Mouse (Mus musculus) adrenal gland, postnatal 4 days (tissue): Measurements from ENCODE around the gene Tmem11. TPM values are rescaled to one million over a fixed set of nuclear protein-coding genes. Genes with fewer than 3 reads are reported as not detected.
A peak's percentile ranks its signal among the peaks of the same experiment; 100 is the strongest.
"Not testable (repeated sequence)": the region's sequence is repeated elsewhere in the genome, so short reads cannot be mapped to it uniquely, and the experiment has no call there.

Source experiments
- DNase-seq, 2 experiments: peaks; one replicate each; pipeline ENCODE4 v3.0.0; 2021 to 2022; ENCODE audit warnings: low spot score in 2 of 2, mixed read lengths in 2 of 2
- total RNA-seq, 2 experiments: library from RNA; stranded (reverse); gene quantifications; 2 replicates each; pipeline ENCODE4 v1.2.3; 2021

The Tmem11 gene
- total RNA-seq, 2 experiments from 2014 or later: 41.5 to 42.7 TPM

GRCm38 (mm10) chr11:60889861-60890260 lies 10.8 kb upstream of the Tmem11 start:
- no peak for DNase-seq

GRCm38 (mm10) chr11:60886986-60887385 lies 7.9 kb upstream of the Tmem11 start:
- not testable (repeated sequence) for DNase-seq

GRCm38 (mm10) chr11:60882386-60882785 lies 3.3 kb upstream of the Tmem11 start:
- DNase-seq: no peak

GRCm38 (mm10) chr11:60880559-60880958 lies 1.5 kb upstream of the Tmem11 start:
- no peak for DNase-seq

- DNase-seq: no peak
These were observed 351 bp upstream of the Tmem11 start for GRCm38 (mm10) chr11:60879423-60879822.

GRCm38 (mm10) chr11:60878056-60878612 lies 938 bp downstream of the Tmem11 start:
- peak in 1 of 2 experiments; percentile 26 for DNase-seq

- DNase-seq: no peak
These were observed 6.0 kb downstream of the Tmem11 start for GRCm38 (mm10) chr11:60873101-60873500.

- no peak for DNase-seq
These were observed 7.7 kb downstream of the Tmem11 start for GRCm38 (mm10) chr11:60871409-60871808.

GRCm38 (mm10) chr11:60869471-60869870 lies 9.6 kb downstream of the Tmem11 start:
- not testable (repeated sequence) for DNase-seq

GRCm38 (mm10) chr11:60867904-60868303 lies 11.2 kb downstream of the Tmem11 start:
- DNase-seq: no peak

GRCm38 (mm10) chr11:60867456-60867855 lies 11.6 kb downstream of the Tmem11 start:
- no peak for DNase-seq

GRCm38 (mm10) chr11:60866021-60866420 lies 13.1 kb downstream of the Tmem11 start:
- no peak for DNase-seq

- DNase-seq: no peak
These were observed 14.2 kb downstream of the Tmem11 start for GRCm38 (mm10) chr11:60864916-60865315.

GRCm38 (mm10) chr11:60864166-60864565 lies 14.9 kb downstream of the Tmem11 start:
- DNase-seq: no peak

- DNase-seq: no peak
These were observed 15.9 kb downstream of the Tmem11 start for GRCm38 (mm10) chr11:60863196-60863595.

GRCm38 (mm10) chr11:60861993-60862392 lies 17.1 kb downstream of the Tmem11 start:
- no peak for DNase-seq

GRCm38 (mm10) chr11:60856587-60856986 lies 22.5 kb downstream of the Tmem11 start:
- no peak for DNase-seq

- no peak for DNase-seq
These were observed 33.7 kb downstream of the Tmem11 start for GRCm38 (mm10) chr11:60845415-60845814.

- no peak for DNase-seq
These were observed 35.7 kb downstream of the Tmem11 start for GRCm38 (mm10) chr11:60843412-60843811.

- no peak for DNase-seq
These were observed 37.4 kb downstream of the Tmem11 start for GRCm38 (mm10) chr11:60841467-60842200.

- DNase-seq: no peak
These were observed 41.2 kb downstream of the Tmem11 start for GRCm38 (mm10) chr11:60837644-60838406.

GRCm38 (mm10) chr11:60836897-60837296 lies 42.2 kb downstream of the Tmem11 start:
- no peak for DNase-seq
